Mouse (Mus musculus) retina, postnatal 1 day (tissue): ENCODE measurements around the gene Slc34a1.

Experiments used
- DNase-seq: peaks from one replicate; pipeline ENCODE4 v3.0.0-alpha.2; 2012

The Slc34a1 gene

DNA sequence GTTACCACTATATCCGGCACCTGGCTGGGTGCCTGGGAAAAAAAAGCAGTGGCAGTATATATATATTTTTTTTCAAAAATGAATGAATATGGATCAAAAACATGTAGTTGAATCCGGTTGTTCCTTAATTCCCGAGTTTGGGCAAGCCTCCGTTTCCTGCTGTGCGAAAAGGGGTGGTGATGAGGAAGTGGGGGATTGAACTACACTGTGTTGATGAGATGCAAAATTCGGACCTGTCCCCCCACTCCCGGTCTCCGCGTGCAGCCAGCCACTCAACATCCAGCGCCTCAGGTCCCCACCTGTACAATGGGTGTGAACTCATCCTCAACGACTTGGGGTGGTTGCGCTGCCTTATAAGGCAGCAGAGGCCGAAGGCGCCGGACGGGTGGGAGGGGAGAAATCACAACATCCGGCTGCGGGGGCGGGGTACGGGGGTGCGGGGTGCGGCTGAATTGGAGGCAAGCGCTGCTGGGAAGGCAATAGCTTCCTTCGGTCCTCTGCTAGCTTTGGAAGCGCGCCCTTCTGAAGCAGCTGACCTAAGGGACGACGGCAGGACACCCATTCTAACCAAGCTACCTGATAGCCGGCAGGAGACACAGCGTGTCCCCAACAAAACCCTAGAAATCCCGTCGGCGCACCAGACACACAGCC lies 46.4 kb downstream of the Slc34a1 start:
- DNase-seq = no peak

- DNase-seq = peak; percentile 100
Observed at GRCm38 (mm10) chr13:55444937-55445315, 46.9 kb downstream of the Slc34a1 start, which contains the start of gene Grk6. Gene Grk6 (plus strand): TSS chr13:55445072.

GRCm38 (mm10) chr13:55445361-55446091 lies 47.5 kb downstream of the Slc34a1 start:
- peak; percentile 72 for DNase-seq

- DNase-seq = no peak
Observed at GRCm38 (mm10) chr13:55446483-55447105, 48.6 kb downstream of the Slc34a1 start.

DNA sequence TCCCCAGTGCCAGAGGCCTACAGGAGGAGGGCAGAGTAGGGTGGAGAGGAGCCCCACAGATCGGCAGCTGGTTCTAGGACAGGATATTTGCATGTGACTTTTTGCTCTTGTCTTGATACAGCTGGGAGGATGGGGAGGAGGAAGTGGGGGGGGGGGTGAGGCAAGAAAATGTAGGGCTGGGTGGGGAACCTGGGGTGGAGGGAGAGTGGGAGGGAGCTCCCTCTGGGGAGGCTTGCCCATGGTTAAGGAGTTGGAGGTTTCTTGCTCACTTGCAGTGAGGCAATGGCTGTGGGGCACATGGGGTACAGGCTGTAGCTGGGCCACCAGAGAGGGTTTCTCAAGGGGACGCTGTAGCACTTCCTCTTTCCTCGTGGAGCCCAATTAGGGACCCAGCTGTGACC lies 49.6 kb downstream of the Slc34a1 start:
- no peak for DNase-seq

DNA sequence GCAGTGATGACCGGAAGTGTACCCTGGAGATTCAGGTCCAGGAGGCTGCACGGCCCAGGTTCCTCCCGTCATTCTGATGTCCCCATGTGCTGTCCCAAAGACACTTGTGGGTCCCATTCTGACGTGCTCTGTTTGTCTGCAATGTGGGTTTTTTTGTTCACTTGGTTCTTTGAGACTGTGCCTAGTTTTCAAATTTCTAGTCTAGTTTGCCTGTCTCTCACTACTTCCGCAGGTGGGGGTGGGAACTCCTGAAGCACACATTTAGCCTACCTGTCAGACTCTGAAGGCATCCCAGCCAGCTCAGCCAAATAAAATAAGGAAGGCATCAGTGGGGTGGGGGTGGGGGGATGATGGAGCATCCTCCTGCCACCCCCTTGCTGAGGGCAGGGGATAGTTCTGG lies 50.1 kb downstream of the Slc34a1 start:
- DNase-seq = no peak

DNA sequence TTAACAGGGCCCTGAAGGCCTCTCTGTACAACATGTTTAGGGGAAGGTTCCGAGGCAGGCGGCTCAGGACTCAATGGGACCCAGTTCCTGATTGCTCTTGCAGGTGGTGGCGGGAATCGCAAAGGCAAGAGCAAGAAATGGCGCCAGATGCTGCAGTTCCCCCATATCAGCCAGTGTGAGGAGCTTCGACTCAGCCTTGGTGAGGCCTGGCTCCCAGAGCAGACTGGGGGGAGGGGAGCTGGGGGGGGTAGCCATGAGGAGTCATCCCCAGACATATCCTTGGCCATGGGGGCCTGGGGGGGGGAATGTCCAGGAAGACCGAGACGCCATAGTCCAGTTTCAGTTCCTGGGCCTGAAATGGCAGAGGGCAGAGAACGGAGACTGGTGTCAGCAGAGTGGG lies 51.2 kb downstream of the Slc34a1 start:
- no peak for DNase-seq

- no peak for DNase-seq
Observed at GRCm38 (mm10) chr13:55449679-55450441, 51.9 kb downstream of the Slc34a1 start.

DNA sequence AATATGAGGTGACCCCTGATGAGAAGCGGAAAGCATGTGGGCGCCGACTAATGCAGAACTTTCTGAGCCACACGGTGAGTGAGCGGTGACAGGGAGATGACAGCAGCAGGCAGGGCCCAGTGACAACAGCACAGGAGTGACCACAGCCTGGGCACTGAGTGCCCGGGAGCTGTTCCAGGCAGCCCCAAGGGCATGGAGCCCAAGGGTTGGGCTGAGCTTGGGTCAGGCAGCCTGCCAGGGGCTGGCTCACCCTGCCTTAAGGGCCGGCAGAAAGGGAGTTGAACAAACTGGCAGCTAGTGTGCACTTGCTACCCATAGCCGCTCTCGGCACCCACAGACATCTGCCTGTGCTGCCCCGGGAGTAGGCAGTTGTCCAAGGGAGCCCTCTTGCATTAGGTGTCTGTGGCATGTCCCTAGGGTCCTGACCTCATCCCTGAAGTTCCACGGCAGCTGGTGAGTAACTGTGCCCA lies 52.6 kb downstream of the Slc34a1 start:
- DNase-seq = no peak

- no peak for DNase-seq
Observed at GRCm38 (mm10) chr13:55451296-55451695, 53.3 kb downstream of the Slc34a1 start.

GRCm38 (mm10) chr13:55451785-55452549 lies 54.0 kb downstream of the Slc34a1 start:
- DNase-seq = no peak

GRCm38 (mm10) chr13:55462965-55463364 lies 65.0 kb downstream of the Slc34a1 start:
- DNase-seq = no peak

DNA sequence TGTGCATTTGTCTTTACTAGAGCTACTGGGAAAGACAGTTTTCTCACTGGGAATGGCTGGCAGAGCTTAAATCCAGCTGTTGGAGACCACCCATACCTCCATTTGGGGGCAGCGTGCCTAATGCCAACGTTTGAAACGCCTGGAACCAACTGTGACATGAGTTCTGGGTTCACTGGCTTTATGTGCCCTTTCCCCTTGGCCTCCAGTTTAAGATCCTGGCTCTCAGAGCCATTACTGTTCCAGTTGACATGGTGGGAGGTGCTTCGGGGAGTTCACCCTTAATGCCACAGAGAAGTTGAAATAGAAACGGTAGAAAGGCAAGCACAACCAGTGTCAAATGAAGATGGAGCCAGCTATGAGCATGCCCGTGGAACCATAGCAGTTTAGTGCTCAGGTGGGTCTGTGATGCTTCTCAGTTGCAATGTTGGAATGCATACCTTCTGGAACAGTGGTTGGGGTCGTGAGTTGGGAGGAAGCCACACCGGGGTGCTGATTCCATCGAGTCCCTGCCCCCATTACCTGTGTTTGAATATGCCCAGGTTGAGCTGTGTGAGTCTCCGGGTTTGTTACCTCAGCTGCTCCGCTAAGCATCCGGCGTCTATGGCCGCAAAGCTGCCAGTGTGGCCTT lies 65.5 kb downstream of the Slc34a1 start:
- no peak for DNase-seq

GRCm38 (mm10) chr13:55464027-55464884 lies 66.3 kb downstream of the Slc34a1 start, which contains the start of gene Prr7:
Gene Prr7 (plus strand): TSS chr13:55464267.
- peak; percentile 89 for DNase-seq

GRCm38 (mm10) chr13:55465184-55465583 lies 67.2 kb downstream of the Slc34a1 start:
- DNase-seq = peak; percentile 90
